Comparison of ENCODE assay signal across 1 mouse cellular context in the genomic region with DNA sequence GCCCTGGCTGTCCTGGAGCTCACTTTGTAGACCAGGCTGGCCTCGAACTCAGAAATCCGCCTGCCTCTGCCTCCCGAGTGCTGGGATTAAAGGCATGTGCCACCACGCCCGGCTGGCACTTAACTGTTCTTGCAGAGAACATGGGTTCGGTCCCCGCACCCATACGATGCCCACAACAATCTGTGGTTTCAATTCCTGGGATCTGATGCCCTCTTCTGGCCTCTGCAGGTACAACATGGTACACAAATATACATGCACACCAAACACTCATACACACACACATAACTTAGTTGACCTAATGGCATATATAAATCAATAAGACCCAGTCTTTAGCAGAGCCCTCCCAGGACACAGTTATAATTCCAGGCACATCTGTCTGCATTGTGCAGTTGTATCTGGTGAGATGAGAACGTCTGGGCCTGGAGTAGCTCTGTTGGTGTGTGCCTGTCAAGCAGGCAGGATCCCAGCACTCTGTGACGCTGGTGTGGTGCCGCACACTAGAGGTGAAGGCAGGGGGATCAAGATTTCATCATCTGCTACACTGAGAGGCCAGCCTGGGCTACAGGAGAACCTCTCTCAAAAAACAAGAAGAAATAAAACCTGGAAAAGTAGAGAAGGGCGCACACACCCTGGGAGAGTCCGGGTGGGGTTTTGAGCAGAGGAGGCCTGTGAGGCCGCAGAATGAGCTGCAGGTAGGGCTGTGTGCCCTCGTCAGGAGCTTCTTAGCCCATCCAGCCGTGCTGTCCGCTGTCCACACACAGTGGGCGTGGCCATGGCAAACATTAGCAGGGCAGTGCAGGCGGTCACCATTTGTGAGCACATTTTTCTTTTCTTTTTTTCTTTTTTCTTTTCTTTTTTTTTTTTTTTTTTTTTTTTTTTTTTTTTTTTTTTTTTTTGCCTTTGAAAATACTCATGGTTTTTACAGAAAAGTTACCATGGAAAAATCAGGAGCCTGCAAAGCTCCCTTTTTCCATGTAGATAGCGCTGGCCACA.
TF ChIP-seq lines count a peak whose summit lies in the region.

No protein-coding gene starts in this region.

TF ChIP-seq in CH12.LX, 34 proteins besides CTCF, POLR2A, EP300 and RAD21:
- TF ChIP-seq MAZ (IDR thresholded peaks at IDR 0.05; ENCODE audit: low read depth, low read length): no peak
- TF ChIP-seq CHD1 (IDR thresholded peaks at IDR 0.05; ENCODE audit: low read depth, low read length): no peak
- TF ChIP-seq POLR2AphosphoS2 (IDR thresholded peaks at IDR 0.05; ENCODE audit: low read depth, low read length): no peak
- no peak for TF ChIP-seq ZC3H11A (IDR thresholded peaks at IDR 0.05; ENCODE audit: low read depth, low read length)
- peak; percentile 39 for TF ChIP-seq ZNF384 (IDR thresholded peaks at IDR 0.05; ENCODE audit: low read depth, low read length)
- no peak for TF ChIP-seq HCFC1 (IDR thresholded peaks at IDR 0.05; ENCODE audit: low read depth, low read length)
- no peak for TF ChIP-seq TBP (conservative IDR thresholded peaks at IDR 0.05; ENCODE audit: low read depth, low read length)
- no peak for TF ChIP-seq ELF1 (IDR thresholded peaks at IDR 0.05; ENCODE audit: low read depth, low read length)
- peak; percentile 44 for TF ChIP-seq SMC3 (IDR thresholded peaks at IDR 0.05; ENCODE audit: low read depth, low read length)
- TF ChIP-seq ZKSCAN1 (IDR thresholded peaks at IDR 0.05; ENCODE audit: borderline replicate concordance, low read depth, low read length): no peak
- TF ChIP-seq MEF2A (IDR thresholded peaks at IDR 0.05; ENCODE audit: borderline replicate concordance, low read depth, low read length): no peak
- no peak for TF ChIP-seq PAX5 (IDR thresholded peaks at IDR 0.05; ENCODE audit: low read length)
- TF ChIP-seq ETS1 (conservative IDR thresholded peaks at IDR 0.05; ENCODE audit: low read depth, low read length): no peak
- 0 out of 2 replicates have a peak, but pooled peaks have one; percentile 18 for TF ChIP-seq MYC (IDR thresholded peaks at IDR 0.05; ENCODE audit: low read depth, low read length)
- no peak for TF ChIP-seq UBTF (IDR thresholded peaks at IDR 0.05; ENCODE audit: low read depth, low read length)
